Mouse (Mus musculus): Measurements from ENCODE around the gene Iqgap1. TPM values are rescaled to one million over a fixed set of nuclear protein-coding genes. Genes with fewer than 3 reads are reported as not detected.

Iqgap1 gene
- 21.7 and 23.3 TPM in 2 replicates for polyA plus RNA-seq (2015; fragmentation: Nextera tagmentation; extraction: Ambion mirVana)

DNA sequence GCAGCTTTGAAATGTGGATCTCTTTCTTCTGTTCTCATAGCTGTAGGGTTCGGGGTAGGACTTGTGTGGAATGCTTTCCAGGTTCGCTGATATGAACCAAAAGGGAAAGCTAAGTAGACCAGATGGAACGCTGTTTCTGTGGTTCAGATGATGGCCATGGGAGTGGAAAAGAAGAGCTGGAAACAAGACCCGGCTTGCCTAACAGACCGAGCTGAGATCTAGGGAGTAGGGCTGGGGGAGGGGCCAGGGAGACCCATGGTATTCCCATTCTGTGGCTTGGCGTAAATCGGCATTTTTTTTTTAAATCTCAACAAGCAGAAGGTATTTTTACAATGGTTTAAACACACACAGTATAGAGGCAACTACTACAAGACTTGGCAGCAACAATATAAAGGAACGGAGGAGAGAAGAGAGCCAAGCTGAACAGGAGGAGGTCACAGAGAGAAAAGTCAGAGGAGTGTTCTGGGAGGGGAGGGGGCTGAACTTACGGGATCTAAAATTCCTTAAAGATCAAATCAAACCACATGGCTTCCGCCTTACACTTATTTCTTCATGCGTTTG, at the start of gene Iqgap1:
TSS of gene Iqgap1 (minus strand) at position 132 of the 561 bp plus-strand sequence.
- H3K36me3 ChIP-seq, result no peaks in the 10 kb centered on the region
- 80% methylated on average over 11 of the region's 11 CpGs for WGBS
- H3K9ac ChIP-seq (replicated peaks), result no peak within 1 kb of the TSS
- no peak for ATAC-seq (replicated peaks)
- no peak within 1 kb of the TSS for H3K27ac ChIP-seq (replicated peaks)
- no peaks in the 10 kb centered on the region for H3K4me1 ChIP-seq
- no peak within 1 kb of the TSS for H3K4me3 ChIP-seq
- H3K9me3 ChIP-seq, result no peaks in the 10 kb centered on the region
- no peak within 1 kb of the TSS for H3K4me2 ChIP-seq (replicated peaks)
- H3K27me3 ChIP-seq, result no peaks in the 10 kb centered on the region

GRCm38 (mm10) chr7:80873631-80874030, 47.9 kb upstream of the Iqgap1 start:
- Histone ChIP-seq H3K4me1 (no peaks in the 10 kb centered on the region), H3K27ac (replicated peaks) (no peak overlapping the region), H3K36me3 (peaks cover 80% of the 10 kb centered on the region), H3K9me3 (no peaks in the 10 kb centered on the region), H3K9ac (replicated peaks) (no peak overlapping the region), H3K27me3 (no peaks in the 10 kb centered on the region), H3K4me3 (no peak overlapping the region), H3K4me2 (replicated peaks) (no peak overlapping the region)
- ATAC-seq (replicated peaks), result no peak
- 99% methylated on average over 2 of the region's 2 CpGs for WGBS

DNA sequence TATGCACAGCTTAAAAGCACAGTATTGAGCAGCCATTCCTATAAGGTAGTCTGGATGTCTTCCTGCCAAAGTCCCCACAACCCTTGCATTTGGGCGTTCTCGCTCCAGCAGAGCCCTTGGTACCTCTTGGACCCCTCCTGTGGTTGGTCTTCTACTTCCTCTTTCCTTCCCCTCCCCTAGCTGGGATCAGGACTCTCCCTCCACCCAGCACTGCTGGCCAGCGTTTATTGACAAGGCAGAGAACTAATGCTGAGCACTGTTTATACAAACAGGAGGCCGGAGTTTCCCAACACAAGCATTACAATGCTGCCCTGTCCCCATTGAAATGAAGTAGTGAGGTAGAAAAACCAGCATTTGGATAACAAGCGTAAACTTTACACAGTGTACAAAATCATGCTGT, 47.3 kb upstream of the Iqgap1 start:
- Histone ChIP-seq H3K4me3 (no peak overlapping the region), H3K4me1 (no peaks in the 10 kb centered on the region), H3K36me3 (peaks cover 85% of the 10 kb centered on the region), H3K4me2 (replicated peaks) (no peak overlapping the region), H3K9me3 (no peaks in the 10 kb centered on the region), H3K27ac (replicated peaks) (no peak overlapping the region), H3K9ac (replicated peaks) (no peak overlapping the region), H3K27me3 (no peaks in the 10 kb centered on the region)
- ATAC-seq (replicated peaks), result no peak
- 82% methylated on average over 5 of the region's 5 CpGs for WGBS

- Histone ChIP-seq H3K4me1 (peaks cover 19% of the 10 kb centered on the region), H3K4me3 (no peak overlapping the region), H3K36me3 (peaks cover 75% of the 10 kb centered on the region), H3K27me3 (no peaks in the 10 kb centered on the region), H3K9me3 (no peaks in the 10 kb centered on the region), H3K4me2 (replicated peaks) (no peak overlapping the region), H3K9ac (replicated peaks) (no peak overlapping the region), H3K27ac (replicated peaks) (no peak overlapping the region)
- ATAC-seq (replicated peaks), result no peak
- 91% methylated on average over 2 of the region's 2 CpGs for WGBS
Observed at GRCm38 (mm10) chr7:80868686-80869085, 42.9 kb upstream of the Iqgap1 start.

GRCm38 (mm10) chr7:80866514-80867147, 40.9 kb upstream of the Iqgap1 start:
- no peak for ATAC-seq (replicated peaks)
- 86% methylated on average over 7 of the region's 7 CpGs for WGBS
- Histone ChIP-seq H3K4me2 (replicated peaks) (no peak overlapping the region), H3K4me1 (peaks cover 40% of the 10 kb centered on the region), H3K27ac (replicated peaks) (no peak overlapping the region), H3K9ac (replicated peaks) (no peak overlapping the region), H3K36me3 (peaks cover 58% of the 10 kb centered on the region), H3K9me3 (no peaks in the 10 kb centered on the region), H3K4me3 (no peak overlapping the region), H3K27me3 (no peaks in the 10 kb centered on the region)

- Histone ChIP-seq H3K4me3 (no peak overlapping the region), H3K27me3 (no peaks in the 10 kb centered on the region), H3K36me3 (peaks cover 49% of the 10 kb centered on the region), H3K4me2 (replicated peaks) (no peak overlapping the region), H3K9ac (replicated peaks) (no peak overlapping the region), H3K27ac (replicated peaks) (no peak overlapping the region), H3K4me1 (peaks cover 42% of the 10 kb centered on the region), H3K9me3 (no peaks in the 10 kb centered on the region)
- ATAC-seq (replicated peaks), result no peak
- WGBS, result 95% methylated on average over 7 of the region's 7 CpGs
Observed at GRCm38 (mm10) chr7:80865521-80865920, 39.7 kb upstream of the Iqgap1 start.

- H3K9me3 ChIP-seq, result no peaks in the 10 kb centered on the region
- peaks cover 48% of the 10 kb centered on the region for H3K4me1 ChIP-seq
- no peak overlapping the region for H3K27ac ChIP-seq (replicated peaks)
- H3K36me3 ChIP-seq, result peaks cover 43% of the 10 kb centered on the region
- no peak overlapping the region for H3K4me3 ChIP-seq
- 87% methylated on average over 8 of the region's 8 CpGs for WGBS
- no peak overlapping the region for H3K9ac ChIP-seq (replicated peaks)
- H3K27me3 ChIP-seq, result no peaks in the 10 kb centered on the region
- H3K4me2 ChIP-seq (replicated peaks), result no peak overlapping the region
- no peak for ATAC-seq (replicated peaks)
Observed at GRCm38 (mm10) chr7:80864831-80865230, 39.1 kb upstream of the Iqgap1 start.

GRCm38 (mm10) chr7:80864151-80864550, 38.4 kb upstream of the Iqgap1 start:
- peaks cover 48% of the 10 kb centered on the region for H3K4me1 ChIP-seq
- peaks cover 37% of the 10 kb centered on the region for H3K36me3 ChIP-seq
- no peak overlapping the region for H3K4me2 ChIP-seq (replicated peaks)
- ATAC-seq (replicated peaks), result no peak
- no peaks in the 10 kb centered on the region for H3K9me3 ChIP-seq
- H3K4me3 ChIP-seq, result no peak overlapping the region
- H3K27ac ChIP-seq (replicated peaks), result no peak overlapping the region
- H3K9ac ChIP-seq (replicated peaks), result no peak overlapping the region
- 64% methylated on average over 1 of the region's 1 CpGs for WGBS
- H3K27me3 ChIP-seq, result no peaks in the 10 kb centered on the region

DNA sequence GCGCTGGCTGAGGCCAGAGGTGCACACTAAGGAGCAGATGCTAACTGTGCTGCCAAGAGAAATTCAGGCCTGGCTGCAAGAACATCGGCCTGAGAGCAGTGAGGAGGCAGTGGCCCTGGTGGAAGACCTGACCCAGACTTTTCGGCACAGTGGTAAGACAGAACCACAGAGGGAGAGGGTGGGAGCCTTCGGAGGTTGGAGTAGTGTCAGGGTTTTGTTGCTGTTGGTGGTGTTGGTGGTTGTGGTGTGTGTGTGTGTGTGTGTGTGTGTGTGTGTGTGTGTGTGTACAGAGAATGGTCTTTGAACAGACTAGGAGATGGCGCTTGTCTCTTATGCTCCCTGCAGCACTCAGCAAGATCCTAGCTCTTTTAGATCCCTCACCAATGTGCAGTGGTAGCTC, 37.7 kb upstream of the Iqgap1 start:
- H3K27ac ChIP-seq (replicated peaks), result no peak overlapping the region
- WGBS, result 88% methylated on average over 5 of the region's 5 CpGs
- H3K36me3 ChIP-seq, result peaks cover 31% of the 10 kb centered on the region
- no peaks in the 10 kb centered on the region for H3K27me3 ChIP-seq
- H3K4me2 ChIP-seq (replicated peaks), result peak overlapping the region; percentile 62
- H3K4me1 ChIP-seq, result peaks cover 48% of the 10 kb centered on the region
- no peak overlapping the region for H3K9ac ChIP-seq (replicated peaks)
- H3K9me3 ChIP-seq, result no peaks in the 10 kb centered on the region
- H3K4me3 ChIP-seq, result peak overlapping the region; percentile 0; the same call in 1 of the 2 replicates
- ATAC-seq (replicated peaks), result no peak

- peaks cover 48% of the 10 kb centered on the region for H3K4me1 ChIP-seq
- H3K9ac ChIP-seq (replicated peaks), result no peak overlapping the region
- H3K27me3 ChIP-seq, result no peaks in the 10 kb centered on the region
- no peak for ATAC-seq (replicated peaks)
- no peaks in the 10 kb centered on the region for H3K9me3 ChIP-seq
- WGBS, result 81% methylated on average over 2 of the region's 2 CpGs
- no peak overlapping the region for H3K27ac ChIP-seq (replicated peaks)
- peaks cover 20% of the 10 kb centered on the region for H3K36me3 ChIP-seq
- H3K4me2 ChIP-seq (replicated peaks), result peak overlapping the region; percentile 62
- H3K4me3 ChIP-seq, result peak overlapping the region; percentile 60
Observed at GRCm38 (mm10) chr7:80862475-80862874, 36.7 kb upstream of the Iqgap1 start.

GRCm38 (mm10) chr7:80860729-80861274, 35.0 kb upstream of the Iqgap1 start, which contains the start of gene Zscan2:
Zscan2 (plus strand) TSS chr7:80860920.
- Histone ChIP-seq H3K4me1 (peaks cover 42% of the 10 kb centered on the region), H3K27ac (replicated peaks) (peak within 1 kb of the TSS; percentile 87), H3K4me3 (peak within 1 kb of the TSS; percentile 60), H3K9me3 (no peaks in the 10 kb centered on the region), H3K27me3 (no peaks in the 10 kb centered on the region), H3K4me2 (replicated peaks) (peak within 1 kb of the TSS; percentile 76), H3K36me3 (peaks cover 15% of the 10 kb centered on the region), H3K9ac (replicated peaks) (peak within 1 kb of the TSS; percentile 91)
- ATAC-seq (replicated peaks), result peak; percentile 98
- WGBS, result under 1% methylated on average over 40 of the region's 40 CpGs

DNA sequence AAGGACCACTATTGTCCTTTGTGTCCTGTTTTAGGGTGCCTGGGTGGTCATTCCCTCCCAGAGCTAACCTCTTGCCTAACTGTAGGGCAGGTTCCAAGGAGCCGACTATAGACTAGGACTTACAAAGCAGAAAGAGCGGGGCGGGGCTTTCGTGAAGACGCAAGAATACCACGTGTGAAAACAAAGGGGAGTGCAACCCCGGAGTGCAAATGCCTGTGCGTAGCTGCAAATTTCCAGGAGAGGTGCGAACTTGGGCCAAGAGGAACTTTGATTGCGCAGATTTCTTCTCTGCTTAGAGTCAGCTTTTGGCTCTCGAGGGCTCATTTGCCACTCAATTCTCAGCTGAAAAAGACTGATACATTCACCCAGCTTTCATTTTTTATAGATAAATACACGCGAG, 34.5 kb upstream of the Iqgap1 start:
- Histone ChIP-seq H3K4me3 (peak overlapping the region; percentile 60), H3K9me3 (no peaks in the 10 kb centered on the region), H3K4me2 (replicated peaks) (peak overlapping the region; percentile 76), H3K27ac (replicated peaks) (peak overlapping the region; percentile 57), H3K36me3 (peaks cover 10% of the 10 kb centered on the region; the same call in 1 of the 2 replicates), H3K9ac (replicated peaks) (peak overlapping the region; percentile 60), H3K4me1 (peaks cover 42% of the 10 kb centered on the region), H3K27me3 (no peaks in the 10 kb centered on the region)
- peak; percentile 81 for ATAC-seq (replicated peaks)
- WGBS, result 0% methylated on average over 13 of the region's 13 CpGs
